ENCODE assay signal across 9 mouse cellular contexts in the genomic region with DNA sequence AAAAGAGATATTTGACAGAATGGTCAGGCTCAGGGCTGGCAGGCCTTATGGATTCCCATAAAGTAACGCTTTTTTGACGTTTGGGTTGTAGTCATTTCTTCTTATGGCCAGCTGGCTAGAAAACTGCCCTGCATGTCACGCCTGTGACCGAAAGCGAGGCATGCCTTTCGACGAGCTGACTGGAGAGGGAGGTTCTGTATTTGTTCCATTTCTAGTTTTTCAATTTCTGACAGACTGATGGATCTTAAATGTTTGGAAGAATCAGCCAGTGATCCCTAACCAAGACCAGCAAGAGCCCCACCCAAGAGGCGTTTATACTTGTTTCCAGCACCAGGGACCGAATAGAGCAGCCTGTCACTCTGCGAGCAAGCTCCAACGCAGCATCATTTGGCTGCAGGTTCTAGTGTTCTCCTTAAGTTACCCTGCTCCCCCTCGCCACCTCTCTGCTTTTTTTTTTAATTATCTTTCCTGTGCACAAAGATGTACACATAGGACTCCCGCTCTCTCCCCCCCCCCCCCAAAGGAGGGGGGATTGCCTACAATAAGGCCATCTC.
A peak's percentile ranks its signal among the peaks of the same experiment; 100 is the strongest.
DNase-seq lines count a peak whose midpoint lies in the region; ATAC-seq and TF ChIP-seq lines count a peak whose summit lies in the region.
"Had no signal": no experiment of that assay in that cellular context is flagged by ENCODE, and none has a peak within 500 bp of the region (broad histone marks: within the 10 kb centered on the region; RNA-seq: fewer than 3 reads in every experiment).

No protein-coding gene starts in this region.

- ATAC-seq in intestine, embryonic 15.5 days = no peak
- no peak for ATAC-seq in intestine, postnatal 0 days
- ATAC-seq in forebrain, embryonic 14.5 days = peak; percentile 75
- peak; percentile 42 for ATAC-seq in midbrain, embryonic 15.5 days (replicated peaks)
- ATAC-seq in liver, embryonic 12.5 days = no peak

- no peaks in the 10 kb centered on the region for H3K4me1 ChIP-seq in intestine, embryonic 15.5 days (replicated peaks)
- H3K4me1 ChIP-seq in intestine, postnatal 0 days (replicated peaks; ENCODE audit: control insufficient read depth, insufficient read depth, low read length) = no peaks in the 10 kb centered on the region
- H3K4me1 ChIP-seq in embryonic facial prominence, embryonic 10.5 days = peaks cover 15% of the 10 kb centered on the region
- H3K4me1 ChIP-seq in forebrain, embryonic 14.5 days (ENCODE audit: control insufficient read depth, insufficient read depth, low read length) = peaks cover 8% of the 10 kb centered on the region; the same call in 1 of the 2 replicates
- H3K4me1 ChIP-seq in midbrain, embryonic 15.5 days = peaks cover 14% of the 10 kb centered on the region
- no peaks in the 10 kb centered on the region for H3K4me1 ChIP-seq in liver, embryonic 12.5 days
- H3K4me1 ChIP-seq: liver, embryonic 15.5 days had no signal

- H3K27me3 ChIP-seq in intestine, embryonic 15.5 days (replicated peaks) = no peaks in the 10 kb centered on the region
- no peaks in the 10 kb centered on the region for H3K27me3 ChIP-seq in intestine, postnatal 0 days (replicated peaks; ENCODE audit: control insufficient read depth, insufficient read depth, low read length)
- H3K27me3 ChIP-seq in embryonic facial prominence, embryonic 10.5 days (replicated peaks; ENCODE audit: low read depth, poor library complexity, severe bottlenecking) = no peaks in the 10 kb centered on the region
- H3K27me3 ChIP-seq in forebrain, embryonic 14.5 days (replicated peaks; ENCODE audit: control insufficient read depth, insufficient read depth, low read length) = no peaks in the 10 kb centered on the region
- no peaks in the 10 kb centered on the region for H3K27me3 ChIP-seq in midbrain, embryonic 15.5 days (replicated peaks)
- no peaks in the 10 kb centered on the region for H3K27me3 ChIP-seq in liver, embryonic 12.5 days (replicated peaks)
- H3K27me3 ChIP-seq: liver, embryonic 15.5 days had no signal

- no peak overlapping the region for H3K27ac ChIP-seq in intestine, embryonic 15.5 days
- no peak overlapping the region for H3K27ac ChIP-seq in intestine, postnatal 0 days (ENCODE audit: low read depth, low read length)
- 0 out of 2 replicates have a peak overlapping the region, but pooled peaks have one; percentile 10 for H3K27ac ChIP-seq in embryonic facial prominence, embryonic 10.5 days (replicated peaks)
- peak overlapping the region; percentile 45 for H3K27ac ChIP-seq in forebrain, embryonic 14.5 days (ENCODE audit: low read depth, low read length)
- peak overlapping the region; percentile 58 for H3K27ac ChIP-seq in midbrain, embryonic 15.5 days
- no peak overlapping the region for H3K27ac ChIP-seq in liver, embryonic 12.5 days
- H3K27ac ChIP-seq: liver, embryonic 15.5 days had no signal

- no peak for DNase-seq in embryonic facial prominence, embryonic 10.5 days (ENCODE audit: low spot score)
- peak; percentile 66 for DNase-seq in forebrain, embryonic 14.5 days (ENCODE audit: low spot score)
- DNase-seq in spleen, adult 18-20 months = no peak
- DNase-seq: kidney, postnatal 25 days had no signal

- 50% methylated on average over 13 of the region's 13 CpGs for WGBS in intestine, embryonic 15.5 days
- 42% methylated on average over 13 of the region's 13 CpGs for WGBS in intestine, postnatal 0 days
- WGBS in embryonic facial prominence, embryonic 10.5 days = 35% methylated on average over 13 of the region's 13 CpGs
- 17% methylated on average over 13 of the region's 13 CpGs for WGBS in forebrain, embryonic 14.5 days
- WGBS in midbrain, embryonic 15.5 days = 24% methylated on average over 13 of the region's 13 CpGs
- 57% methylated on average over 12 of the region's 13 CpGs for WGBS in liver, embryonic 12.5 days (ENCODE audit: insufficient replicate concordance)

- H3K4me2 ChIP-seq in intestine, embryonic 15.5 days (replicated peaks) = 0 out of 2 replicates have a peak overlapping the region, but pooled peaks have one; percentile 2
- no peak overlapping the region for H3K4me2 ChIP-seq in intestine, postnatal 0 days (replicated peaks; ENCODE audit: low read depth)
- H3K4me2 ChIP-seq in forebrain, embryonic 14.5 days (ENCODE audit: low read length) = peak overlapping the region; percentile 47
- peak overlapping the region; percentile 44 for H3K4me2 ChIP-seq in midbrain, embryonic 15.5 days
- no peak overlapping the region for H3K4me2 ChIP-seq in liver, embryonic 12.5 days
- H3K4me2 ChIP-seq: liver, embryonic 15.5 days had no signal

- TF ChIP-seq CTCF in intestine, postnatal 0 days (IDR thresholded peaks at IDR 0.05; ENCODE audit: low read depth) = no peak

- no peak overlapping the region for H3K4me3 ChIP-seq in intestine, embryonic 15.5 days (replicated peaks)
- H3K4me3 ChIP-seq in intestine, postnatal 0 days (ENCODE audit: low read depth, low read length) = no peak overlapping the region
- H3K4me3 ChIP-seq in embryonic facial prominence, embryonic 10.5 days = peak overlapping the region; percentile 41
- H3K4me3 ChIP-seq in forebrain, embryonic 14.5 days (ENCODE audit: low read depth, low read length) = peak overlapping the region; percentile 17
- H3K4me3 ChIP-seq in midbrain, embryonic 15.5 days = peak overlapping the region; percentile 17
- H3K4me3 ChIP-seq in liver, embryonic 12.5 days = no peak overlapping the region
- H3K4me3 ChIP-seq: liver, embryonic 15.5 days had no signal

- no peak overlapping the region for H3K9ac ChIP-seq in intestine, embryonic 15.5 days
- H3K9ac ChIP-seq in intestine, postnatal 0 days (ENCODE audit: low read depth, low read length) = no peak overlapping the region
- peak overlapping the region; percentile 47; the same call in 1 of the 2 replicates for H3K9ac ChIP-seq in forebrain, embryonic 14.5 days (ENCODE audit: low read length)
- no peak overlapping the region; the same call in 1 of the 2 replicates for H3K9ac ChIP-seq in midbrain, embryonic 15.5 days
- no peak overlapping the region for H3K9ac ChIP-seq in liver, embryonic 12.5 days
- H3K9ac ChIP-seq: liver, embryonic 15.5 days had no signal

- no peaks in the 10 kb centered on the region for H3K36me3 ChIP-seq in intestine, embryonic 15.5 days
- H3K36me3 ChIP-seq in intestine, postnatal 0 days (ENCODE audit: control insufficient read depth, insufficient read depth) = no peaks in the 10 kb centered on the region
- no peaks in the 10 kb centered on the region for H3K36me3 ChIP-seq in embryonic facial prominence, embryonic 10.5 days (replicated peaks)
- no peaks in the 10 kb centered on the region for H3K36me3 ChIP-seq in forebrain, embryonic 14.5 days (ENCODE audit: control insufficient read depth, insufficient read depth, low read length)
- no peaks in the 10 kb centered on the region for H3K36me3 ChIP-seq in midbrain, embryonic 15.5 days (replicated peaks)
- no peaks in the 10 kb centered on the region for H3K36me3 ChIP-seq in liver, embryonic 12.5 days
- H3K36me3 ChIP-seq: liver, embryonic 15.5 days had no signal

- H3K9me3 ChIP-seq in intestine, embryonic 15.5 days = no peaks in the 10 kb centered on the region
- H3K9me3 ChIP-seq in intestine, postnatal 0 days (ENCODE audit: control insufficient read depth) = no peaks in the 10 kb centered on the region
- H3K9me3 ChIP-seq in embryonic facial prominence, embryonic 10.5 days = no peaks in the 10 kb centered on the region
- H3K9me3 ChIP-seq in forebrain, embryonic 14.5 days (replicated peaks; ENCODE audit: control insufficient read depth, low read length) = no peaks in the 10 kb centered on the region
- no peaks in the 10 kb centered on the region for H3K9me3 ChIP-seq in midbrain, embryonic 15.5 days
- no peaks in the 10 kb centered on the region; the same call in 1 of the 2 replicates for H3K9me3 ChIP-seq in liver, embryonic 12.5 days (replicated peaks)
- H3K9me3 ChIP-seq: liver, embryonic 15.5 days had no signal

Comparison
In these comparisons a context has a peak if more than half of its experiments do, and no peak if none do; other contexts are left out.
1. H3K4me2 ChIP-seq: peak in intestine, embryonic 15.5 days (single experiment), forebrain, embryonic 14.5 days (single experiment) and midbrain, embryonic 15.5 days (single experiment); none in intestine, postnatal 0 days (single experiment) and liver, embryonic 12.5 days (single experiment).
2. ATAC-seq: peak in forebrain, embryonic 14.5 days (single experiment) and midbrain, embryonic 15.5 days (single experiment); none in intestine, embryonic 15.5 days (single experiment), intestine, postnatal 0 days (single experiment) and liver, embryonic 12.5 days (single experiment).
3. H3K27ac ChIP-seq: peak in embryonic facial prominence, embryonic 10.5 days (single experiment), forebrain, embryonic 14.5 days (single experiment) and midbrain, embryonic 15.5 days (single experiment); none in intestine, embryonic 15.5 days (single experiment), intestine, postnatal 0 days (single experiment) and liver, embryonic 12.5 days (single experiment).
4. H3K4me3 ChIP-seq: peak in embryonic facial prominence, embryonic 10.5 days (single experiment), forebrain, embryonic 14.5 days (single experiment) and midbrain, embryonic 15.5 days (single experiment); none in intestine, embryonic 15.5 days (single experiment), intestine, postnatal 0 days (single experiment) and liver, embryonic 12.5 days (single experiment).